Mouse (Mus musculus): ENCODE measurements around the gene Tmem235. TPM values are rescaled to one million over a fixed set of nuclear protein-coding genes. Genes with fewer than 3 reads are reported as not detected.

Tmem235 gene
- total and polyA plus RNA-seq, 3 experiments: not detected

GRCm38 (mm10) chr11:117877917-117878745 is 17.6 kb downstream of the Tmem235 start:
- dilution Hi-C loops (cut with MboI; ENCODE audit: extremely low pct_ligation_motif_present, extremely low pct_unique_long_range_greater_than_20kb, low sequenced_read_pairs): no loop called here
- H3K9me3 ChIP-seq (replicated peaks; ENCODE audit: low read length): peaks cover under 1% of the 10 kb centered on the region
- no peak overlapping the region for H3K4me3 ChIP-seq (replicated peaks in 1 of 3; ENCODE audit: low read depth in 2 of 3, low read length in 2 of 3, poor library complexity in 1 of 3)
- TF ChIP-seq PAX5 (IDR thresholded peaks at IDR 0.05; ENCODE audit: low read length) (no peak), JUN (IDR thresholded peaks at IDR 0.05; ENCODE audit: insufficient read depth, low read depth, low read length) (no peak), CHD1 (IDR thresholded peaks at IDR 0.05; ENCODE audit: low read depth, low read length) (no peak), USF2 (conservative IDR thresholded peaks at IDR 0.05; ENCODE audit: low read depth, low read length) (no peak), NELFE (IDR thresholded peaks at IDR 0.05; ENCODE audit: low read depth, low read length) (no peak), SMC3 (IDR thresholded peaks at IDR 0.05; ENCODE audit: low read depth, low read length) (no peak), ZNF384 (IDR thresholded peaks at IDR 0.05; ENCODE audit: low read depth, low read length) (no peak), TBP (conservative IDR thresholded peaks at IDR 0.05; ENCODE audit: low read depth, low read length) (no peak), POLR2A (IDR thresholded peaks at IDR 0.05; ENCODE audit: low read depth, low read length) (no peak), TCF12 (IDR thresholded peaks at IDR 0.05; ENCODE audit: low read depth, low read length) (no peak), JUND (conservative IDR thresholded peaks at IDR 0.05; ENCODE audit: low read depth, low read length) (no peak), CTCF (conservative IDR thresholded peaks at IDR 0.05 in 1 of 2, IDR thresholded peaks at IDR 0.05 in 1 of 2; ENCODE audit: low read depth in 2 of 2, low read length in 2 of 2) (no peak), SIN3A (IDR thresholded peaks at IDR 0.05; ENCODE audit: low read length) (no peak), BHLHE40 (IDR thresholded peaks at IDR 0.05; ENCODE audit: low read depth, low read length) (peak; percentile 89), IRF4 (IDR thresholded peaks at IDR 0.05; ENCODE audit: low read depth, low read length) (no peak), ZC3H11A (IDR thresholded peaks at IDR 0.05; ENCODE audit: low read depth, low read length) (no peak), EP300 (IDR thresholded peaks at IDR 0.05; ENCODE audit: low read length) (no peak), NRF1 (IDR thresholded peaks at IDR 0.05; ENCODE audit: low read depth, low read length) (no peak), RCOR1 (conservative IDR thresholded peaks at IDR 0.05; ENCODE audit: low read depth, low read length) (no peak), MAFK (IDR thresholded peaks at IDR 0.05; ENCODE audit: insufficient replicate concordance, low read length) (no peak), MAX (IDR thresholded peaks at IDR 0.05; ENCODE audit: low read length) (peak; percentile 21; the same call in 1 of the 2 replicates), HCFC1 (IDR thresholded peaks at IDR 0.05; ENCODE audit: low read depth, low read length) (no peak), ZMIZ1 (IDR thresholded peaks at IDR 0.05; ENCODE audit: low read depth, low read length) (no peak), UBTF (IDR thresholded peaks at IDR 0.05; ENCODE audit: low read depth, low read length) (no peak), E2F4 (IDR thresholded peaks at IDR 0.05; ENCODE audit: insufficient replicate concordance, low read depth, low read length) (no peak), MXI1 (IDR thresholded peaks at IDR 0.05; ENCODE audit: low read depth, low read length) (no peak), ZKSCAN1 (IDR thresholded peaks at IDR 0.05; ENCODE audit: borderline replicate concordance, low read depth, low read length) (no peak), ELF1 (IDR thresholded peaks at IDR 0.05; ENCODE audit: low read depth, low read length) (no peak), RAD21 (IDR thresholded peaks at IDR 0.05; ENCODE audit: low read depth, low read length) (no peak), KAT2A (IDR thresholded peaks at IDR 0.05; ENCODE audit: insufficient replicate concordance, low read length) (0 out of 2 replicates have a peak, but pooled peaks have one; percentile 12), MEF2A (IDR thresholded peaks at IDR 0.05; ENCODE audit: borderline replicate concordance, low read depth, low read length) (no peak), CHD2 (IDR thresholded peaks at IDR 0.05; ENCODE audit: low read length) (0 out of 2 replicates have a peak, but pooled peaks have one; percentile 5), MAZ (IDR thresholded peaks at IDR 0.05; ENCODE audit: low read depth, low read length) (no peak), POLR2AphosphoS2 (IDR thresholded peaks at IDR 0.05; ENCODE audit: low read depth, low read length) (no peak), MYC (IDR thresholded peaks at IDR 0.05; ENCODE audit: low read depth, low read length) (0 out of 2 replicates have a peak, but pooled peaks have one; percentile 21), USF1 (IDR thresholded peaks at IDR 0.05; ENCODE audit: low read depth, low read length) (no peak), GABPA (IDR thresholded peaks at IDR 0.05; ENCODE audit: insufficient replicate concordance, low read depth, low read length) (no peak), ETS1 (conservative IDR thresholded peaks at IDR 0.05; ENCODE audit: low read depth, low read length) (no peak)
- peaks cover 75% of the 10 kb centered on the region for H3K27me3 ChIP-seq (replicated peaks)
- no peaks in the 10 kb centered on the region for H3K79me2 ChIP-seq (replicated peaks; ENCODE audit: control insufficient read depth, extremely low read depth, insufficient read depth, poor library complexity, severe bottlenecking)
- H3K27ac ChIP-seq (ENCODE audit: insufficient read depth, low read depth): no peak overlapping the region
- no peaks in the 10 kb centered on the region for H3K36me3 ChIP-seq (replicated peaks in 1 of 2; ENCODE audit: control insufficient read depth in 1 of 2, insufficient read depth in 1 of 2, low read length in 1 of 2)
- peaks cover 24 to 42% of the 10 kb centered on the region in 2 experiments for H3K4me1 ChIP-seq (ENCODE audit: control insufficient read depth in 1 of 2, insufficient read depth in 2 of 2)
- H3K4me2 ChIP-seq (ENCODE audit: insufficient read depth, low read depth, poor library complexity, severe bottlenecking): peak overlapping the region; percentile 43
- H3K9ac ChIP-seq (ENCODE audit: insufficient read depth, low read depth): no peak overlapping the region
- in situ Hi-C loops (cut with MboI; ENCODE audit: low pct_ligation_motif_present, low pct_unique_long_range_greater_than_20kb, low sequenced_read_pairs): no loop called here
- no peak for DNase-seq (ENCODE audit: extremely low read depth)

Data from CH12.LX (cell line).